Mouse (Mus musculus) cerebellum, adult 8-10 months (tissue): ENCODE measurements at regions not wholly inside any gene's neighbourhood (a gene's known extent, or its start where the extent isn't known, plus 50 kb on each side); places are given as distances from the start of the nearest gene placed in this dataset.
A peak's percentile ranks its signal among the peaks of the same experiment; 100 is the strongest.
"Not testable (repeated sequence)": the region's sequence is repeated elsewhere in the genome, so short reads cannot be mapped to it uniquely, and the experiment has no call there.

Source experiments
- DNase-seq: peaks from one replicate; pipeline ENCODE4 v3.0.0; 2022

- DNase-seq = no peak
These were observed 536.6 kb upstream of the Arid1b start for GRCm38 (mm10) chr17:4457491-4457890.

GRCm38 (mm10) chr17:4461541-4461940, 532.6 kb upstream of the Arid1b start:
- no peak for DNase-seq

GRCm38 (mm10) chr17:4464286-4464880, 529.7 kb upstream of the Arid1b start:
- no peak for DNase-seq

DNA sequence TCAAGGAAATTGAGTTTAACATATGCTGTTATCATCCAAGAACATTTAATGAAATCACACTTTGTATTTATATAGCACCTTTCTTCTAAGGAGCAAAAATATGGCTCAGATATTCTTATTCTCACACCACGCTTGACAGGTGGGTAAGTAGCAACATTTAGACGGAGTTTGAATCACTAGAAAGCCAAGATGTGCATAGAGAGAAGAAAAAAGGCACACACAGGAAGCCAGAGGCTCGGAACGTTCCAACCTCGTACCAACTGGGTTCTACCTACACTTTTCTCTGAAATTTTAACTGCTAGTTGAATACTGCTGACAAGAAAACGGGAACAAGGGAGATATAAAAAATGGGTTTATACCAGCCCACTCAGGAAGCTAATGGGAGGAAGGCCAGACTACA, 528.4 kb upstream of the Arid1b start:
- DNase-seq = no peak

DNA sequence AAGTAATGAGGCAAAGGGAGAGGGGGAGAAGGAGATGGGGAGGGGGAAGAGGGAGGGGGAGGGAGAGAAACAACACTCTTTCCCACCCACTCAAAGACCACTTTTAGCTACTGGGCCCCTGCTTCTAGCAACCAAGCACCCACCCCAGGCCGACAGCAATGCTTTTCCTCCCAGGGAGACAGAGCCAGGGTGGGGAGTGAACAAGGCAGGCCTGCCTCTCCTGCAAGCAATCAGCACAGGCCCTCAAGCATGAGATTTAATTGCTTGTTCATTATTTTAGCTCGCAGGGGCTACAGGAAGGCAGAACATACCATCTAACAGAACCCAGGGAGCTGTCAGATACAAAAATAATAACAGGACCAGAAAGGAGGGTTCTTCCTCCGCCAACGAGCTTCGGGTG, 521.7 kb upstream of the Arid1b start:
- no peak for DNase-seq

GRCm38 (mm10) chr17:4474350-4474749, 519.8 kb upstream of the Arid1b start:
- no peak for DNase-seq

DNA sequence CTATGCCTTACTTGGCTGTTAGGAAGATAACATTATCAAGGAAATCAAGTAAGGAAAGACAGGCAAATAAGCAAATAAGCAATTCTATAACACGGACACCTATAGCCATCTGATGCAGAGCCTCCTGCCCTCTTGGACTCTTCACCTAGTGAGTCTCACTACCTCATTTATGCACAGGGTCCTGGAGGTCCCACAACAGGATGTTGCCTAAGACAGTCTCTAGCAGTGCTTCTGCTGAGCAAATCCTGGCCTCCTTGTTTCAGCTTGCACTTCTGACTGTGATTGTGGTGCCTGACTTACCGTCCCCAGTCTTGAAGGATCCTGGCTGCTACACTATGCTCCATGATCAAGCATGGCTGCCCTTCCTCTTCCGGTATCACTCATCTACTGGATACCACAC, 518.5 kb upstream of the Arid1b start:
- DNase-seq = no peak

DNA sequence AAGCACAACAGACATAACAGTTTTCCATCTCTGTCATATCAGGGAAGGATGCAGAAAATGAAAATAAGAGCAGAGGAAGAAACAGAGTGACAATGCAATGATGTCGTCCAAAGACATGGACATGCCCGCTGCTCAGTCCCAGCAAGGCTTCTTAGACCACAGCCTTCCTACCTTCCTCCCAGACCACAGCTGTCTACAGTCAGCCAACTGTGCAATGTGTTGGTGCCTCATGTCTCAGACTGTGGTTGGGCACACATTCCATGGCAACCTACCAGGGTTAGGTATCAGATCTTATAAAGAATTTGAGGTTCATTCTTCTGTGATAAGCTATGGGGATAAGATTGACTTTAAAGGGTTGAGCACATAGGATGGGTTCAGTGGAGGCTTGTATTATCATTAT, 499.7 kb upstream of the Arid1b start:
- DNase-seq = no peak

DNA sequence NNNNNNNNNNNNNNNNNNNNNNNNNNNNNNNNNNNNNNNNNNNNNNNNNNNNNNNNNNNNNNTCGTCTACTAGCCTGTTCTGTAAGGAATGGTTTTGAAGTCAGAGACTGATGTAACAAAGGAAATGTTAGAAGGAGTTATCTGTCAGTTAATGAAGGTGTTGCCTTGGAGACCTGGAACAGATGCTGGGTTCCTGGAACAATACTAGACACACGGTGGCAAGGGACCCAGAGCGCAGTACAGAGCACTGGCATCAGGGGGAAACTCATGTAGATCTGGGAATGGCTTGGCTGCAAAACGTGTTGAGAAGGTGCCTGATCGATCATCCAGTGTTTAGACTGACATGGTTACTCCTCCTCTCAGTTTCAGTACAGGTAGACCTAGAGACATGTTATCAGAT, 493.6 kb upstream of the Arid1b start:
- DNase-seq = no peak

GRCm38 (mm10) chr17:4501029-4501428, 493.1 kb upstream of the Arid1b start:
- DNase-seq = no peak

DNA sequence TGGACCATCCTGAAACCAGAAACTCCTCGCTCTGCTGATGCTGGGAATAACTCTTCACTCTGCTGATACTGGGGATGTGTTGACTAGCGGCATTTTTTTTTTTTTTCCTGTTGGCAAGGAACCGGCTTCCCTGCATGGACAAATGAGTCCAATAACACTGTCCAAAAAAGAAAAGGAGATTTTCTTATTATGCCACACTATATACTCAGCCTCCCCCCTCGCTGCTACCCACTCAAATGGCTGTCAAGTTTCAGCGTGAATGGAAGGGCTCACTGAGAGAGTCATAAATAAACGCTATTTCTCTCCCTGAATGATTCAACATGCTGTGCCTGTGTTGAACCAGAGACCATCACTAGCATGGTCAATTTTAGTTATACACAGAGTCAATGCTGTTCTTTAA, 489.2 kb upstream of the Arid1b start:
- no peak for DNase-seq

- no peak for DNase-seq
These were observed 484.6 kb upstream of the Arid1b start for GRCm38 (mm10) chr17:4509506-4509905.

- no peak for DNase-seq
These were observed 478.0 kb upstream of the Arid1b start for GRCm38 (mm10) chr17:4516141-4516540.

DNA sequence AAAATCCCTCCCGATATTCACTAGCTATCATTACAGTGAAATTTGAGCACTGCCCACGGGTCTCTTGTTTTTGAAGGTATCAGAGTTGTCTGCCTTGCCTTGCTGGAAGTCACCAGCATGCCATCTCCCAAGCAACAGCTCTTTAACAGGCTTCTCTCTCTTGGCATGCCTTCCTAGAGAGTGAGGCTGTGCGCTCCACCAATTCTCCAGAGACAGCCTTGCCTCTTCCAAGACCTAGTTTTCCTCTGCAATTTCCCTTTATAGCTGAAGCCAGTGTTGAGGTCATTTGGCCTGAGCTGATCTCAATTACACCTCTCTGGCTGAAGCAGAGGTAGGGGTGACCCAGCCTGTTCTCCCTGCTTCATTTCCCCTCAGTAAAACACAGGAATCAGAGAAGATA, 477.3 kb upstream of the Arid1b start:
- peak; percentile 0 for DNase-seq

GRCm38 (mm10) chr17:4521031-4521430, 473.1 kb upstream of the Arid1b start:
- DNase-seq = no peak

DNA sequence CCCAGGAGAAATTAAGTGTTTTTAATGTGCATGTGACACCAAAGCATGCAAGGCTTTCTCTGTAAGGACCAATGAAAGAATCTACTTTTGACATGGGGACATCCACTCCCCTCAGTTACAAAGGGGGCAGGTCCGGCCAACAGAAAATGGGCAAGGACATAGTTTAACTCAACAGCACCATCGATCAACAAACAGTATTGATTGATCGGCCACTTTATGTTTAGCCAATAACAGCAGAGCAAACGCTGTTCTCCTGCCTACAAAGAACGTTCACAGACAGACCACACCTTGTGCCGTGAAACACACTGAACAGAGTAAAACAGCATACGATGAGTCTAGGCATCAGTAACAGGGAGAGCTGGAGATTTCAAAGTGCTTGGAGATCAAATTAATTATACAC, 467.7 kb upstream of the Arid1b start:
- DNase-seq = no peak

- DNase-seq = no peak
These were observed 462.0 kb upstream of the Arid1b start for GRCm38 (mm10) chr17:4532126-4532525.

GRCm38 (mm10) chr17:4540435-4540834, 453.7 kb upstream of the Arid1b start:
- DNase-seq = no peak

DNA sequence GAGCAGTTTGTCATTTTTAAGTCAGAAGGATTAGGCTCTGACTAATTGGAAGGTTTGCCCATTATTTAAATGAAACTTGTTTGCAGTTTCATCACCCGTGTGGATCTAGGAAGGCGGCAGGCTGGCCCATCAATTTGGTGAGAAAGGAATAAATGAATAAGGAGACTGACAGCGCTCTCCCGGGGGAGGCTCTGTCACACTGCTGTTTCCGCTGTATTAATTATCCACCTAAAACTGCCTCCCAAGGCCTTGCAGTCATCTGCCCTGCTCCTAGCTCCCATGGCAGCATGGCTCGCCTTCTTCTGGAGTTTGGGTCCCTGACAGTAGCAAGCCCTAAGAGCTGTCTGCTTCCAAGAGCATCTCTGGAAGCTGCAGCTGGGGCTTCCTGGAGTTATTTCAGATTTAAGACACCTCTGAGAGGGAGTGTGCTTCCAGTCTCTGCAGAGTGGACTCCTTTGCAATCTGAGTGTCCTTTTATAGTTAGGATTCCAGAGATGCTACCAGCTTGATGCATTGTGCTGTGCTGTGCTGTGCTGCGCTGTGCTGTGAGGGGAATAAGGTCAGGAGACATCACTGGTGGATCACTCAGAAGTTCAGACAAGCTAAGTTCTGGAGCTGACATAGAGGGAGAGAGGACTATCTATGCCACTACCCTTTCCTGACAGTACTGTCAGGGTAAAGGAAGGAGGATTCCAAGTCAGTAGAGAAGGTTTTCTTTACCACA, 452.9 kb upstream of the Arid1b start:
- no peak for DNase-seq

DNA sequence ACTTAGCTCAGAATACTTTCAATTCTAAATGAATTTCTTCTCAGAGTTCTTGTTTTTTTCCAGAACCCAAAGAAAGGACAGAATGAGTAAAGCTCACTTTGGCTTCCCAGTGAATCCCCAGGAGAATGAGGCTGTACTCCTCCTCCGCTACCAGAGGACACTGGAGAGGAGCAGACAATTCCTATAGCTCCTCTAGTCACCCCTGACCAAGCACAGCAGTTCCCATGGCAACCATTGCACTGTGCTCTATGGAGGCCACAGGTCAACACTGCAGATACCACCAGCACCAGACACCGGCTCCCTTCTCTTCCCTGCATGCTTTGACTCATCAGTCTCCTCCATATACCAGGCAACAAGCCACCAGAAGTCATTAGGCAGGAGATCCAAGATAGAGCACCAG, 447.6 kb upstream of the Arid1b start:
- no peak for DNase-seq

DNA sequence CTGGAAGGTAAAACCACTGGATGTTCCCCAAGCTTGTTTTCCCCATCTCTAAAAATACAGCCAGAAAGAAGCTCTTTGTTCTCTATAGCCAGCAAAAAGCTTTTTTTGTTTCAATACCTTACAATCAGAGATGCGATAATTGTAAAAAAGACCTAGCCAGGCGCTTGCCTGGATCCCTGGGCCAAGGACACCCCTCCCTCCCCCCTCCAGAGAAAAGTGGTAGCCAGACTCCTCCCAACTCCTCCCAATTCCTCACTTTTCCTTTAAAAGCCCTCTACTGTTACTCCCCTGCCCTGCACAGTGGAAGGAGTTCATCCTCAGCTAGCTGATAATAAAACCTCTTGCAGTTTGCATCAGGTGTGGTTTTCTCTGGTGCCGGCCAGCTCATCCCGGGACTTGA, 441.1 kb upstream of the Arid1b start:
- not testable (repeated sequence) for DNase-seq

GRCm38 (mm10) chr17:4563641-4564040, 430.5 kb upstream of the Arid1b start:
- no peak for DNase-seq

DNA sequence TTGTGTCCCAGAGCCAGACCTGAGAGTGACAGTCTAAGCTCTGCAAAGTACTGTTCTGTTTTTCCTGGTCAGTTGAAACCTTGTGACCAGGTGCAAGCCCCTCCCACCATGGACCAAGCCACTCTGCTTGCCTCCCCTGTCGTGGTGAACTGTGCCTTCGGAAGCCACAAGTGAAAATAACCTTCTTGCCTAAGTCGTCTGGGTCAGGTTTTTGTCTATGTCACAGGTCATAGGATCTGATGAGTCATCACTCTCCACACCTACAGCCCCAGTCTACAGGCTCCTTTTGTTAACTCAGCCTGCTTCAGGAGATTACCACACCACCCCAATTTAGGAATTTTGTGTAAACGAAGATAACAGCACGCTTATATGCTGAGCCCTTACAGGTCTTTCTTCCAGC, 417.2 kb upstream of the Arid1b start:
- no peak for DNase-seq

DNA sequence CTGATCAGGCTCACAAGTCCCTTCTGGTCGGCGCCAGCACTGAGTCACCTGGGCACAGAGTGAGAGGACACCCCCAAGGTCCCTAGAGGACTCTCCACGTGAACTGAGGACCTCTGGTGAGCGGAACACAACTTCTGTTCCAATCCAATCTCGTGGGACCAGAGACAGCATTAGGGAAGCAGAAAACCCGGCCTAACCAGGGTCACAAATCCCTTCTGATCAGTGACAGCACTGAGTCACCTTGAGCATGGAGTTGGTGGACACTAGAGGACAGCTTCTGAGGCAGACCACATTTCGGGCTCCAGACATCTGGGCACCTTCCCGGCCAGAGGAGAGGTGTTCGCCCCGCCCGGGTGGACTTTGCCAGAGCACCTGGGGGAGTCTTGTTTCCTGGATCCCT, 412.3 kb upstream of the Arid1b start:
- no peak for DNase-seq

- DNase-seq = no peak
These were observed 383.7 kb upstream of the Arid1b start for GRCm38 (mm10) chr17:4610481-4610880.
